Mouse (Mus musculus) liver, embryonic 16.5 days (tissue): ENCODE results near the gene Ctnnd2. TPM values are rescaled to one million over a fixed set of nuclear protein-coding genes. Genes with fewer than 3 reads are reported as not detected.

Experiments
- ATAC-seq: fragments of 200-750 bp; cut with Nextera tagmentation; 2 replicates; pipeline ENCODE4 v1.8.0; 2017; ENCODE audit warnings: low read depth, mild to moderate bottlenecking, moderate number of reproducible peaks, moderate library complexity
- H3K27ac ChIP-seq: fragments of 300-500 bp; sonication (generic); 2 replicates; pipeline ENCODE4 v1.5.1; 2014; ENCODE audit warnings: mild to moderate bottlenecking, low read length
- H3K27me3 ChIP-seq: fragments of 300-500 bp; sonication (generic); 2 replicates; pipeline ENCODE4 v1.6.1; 2014; ENCODE audit warnings: low read depth, low read length, mixed read lengths; ENCODE audit not compliant: control insufficient read depth, insufficient read depth
- H3K36me3 ChIP-seq: fragments of 300-500 bp; sonication (generic); 2 replicates; pipeline ENCODE4 v1.6.1; 2014; ENCODE audit warnings: mild to moderate bottlenecking; ENCODE audit not compliant: control insufficient read depth, insufficient read depth
- H3K4me1 ChIP-seq: fragments of 300-500 bp; sonication (generic); 2 replicates; pipeline ENCODE4 v1.6.1; 2014; ENCODE audit warnings: low read depth, low read length, mixed read lengths; ENCODE audit not compliant: control insufficient read depth
- H3K4me2 ChIP-seq: fragments of 300-500 bp; sonication (generic); 2 replicates; pipeline ENCODE4 v1.6.1; 2014; ENCODE audit warnings: low read depth, low read length, mixed read lengths
- H3K4me3 ChIP-seq: fragments of 300-500 bp; sonication (generic); 2 replicates; pipeline ENCODE4 v1.5.1; 2014; ENCODE audit warnings: low read depth, mild to moderate bottlenecking, low read length
- H3K9ac ChIP-seq: fragments of 300-500 bp; sonication (generic); 2 replicates; pipeline ENCODE4 v1.6.1; 2014; ENCODE audit warnings: low read depth, low read length
- H3K9me3 ChIP-seq: fragments of 300-500 bp; sonication (generic); replicated peaks from 2 replicates; pipeline ENCODE4 v1.6.1; 2016; ENCODE audit warnings: low read length; ENCODE audit not compliant: control insufficient read depth
- WGBS: fragments of 180-500 bp; shearing (Covaris S2); extraction: QIAGEN DNeasy Blood & Tissue Kit; methylation state at CpG from one replicate; pipeline ENCODE4 v1.1.7; 2014; ENCODE audit not compliant: insufficient replicate concordance; 5-methylcytosine and 5-hydroxymethylcytosine counted together
- polyA plus RNA-seq: library from polyadenylated mRNA; unstranded; fragments of >200 nt; fragmentation: Nextera tagmentation; extraction: Ambion mirVana; gene quantifications from 2 replicates; pipeline ENCODE4 v1.2.1, GENCODE M21; 2015

Ctnnd2 gene
- polyA plus RNA-seq, 1 experiment from 2014 or later: 0.28 TPM

GRCm38 (mm10) chr15:30986890-30987289, 814.5 kb downstream of the Ctnnd2 start:
- H3K9me3 ChIP-seq: no peaks in the 10 kb centered on the region
- no peak overlapping the region for H3K4me3 ChIP-seq
- H3K27me3 ChIP-seq: no peaks in the 10 kb centered on the region
- H3K27ac ChIP-seq: no peak overlapping the region
- H3K4me1 ChIP-seq: no peaks in the 10 kb centered on the region
- no peak for ATAC-seq
- H3K36me3 ChIP-seq: no peaks in the 10 kb centered on the region
- no peak overlapping the region for H3K9ac ChIP-seq
- 76% methylated on average over 2 of the region's 2 CpGs for WGBS
- no peak overlapping the region for H3K4me2 ChIP-seq

- WGBS: 57% methylated on average over 15 of the region's 15 CpGs
- no peak for ATAC-seq
Observed at GRCm38 (mm10) chr15:30990421-30991252, 818.2 kb downstream of the Ctnnd2 start.

GRCm38 (mm10) chr15:30992357-30992756, 820.0 kb downstream of the Ctnnd2 start:
- 79% methylated on average over 12 of the region's 12 CpGs for WGBS
- ATAC-seq: no peak
- Histone ChIP-seq H3K4me1 (no peaks in the 10 kb centered on the region), H3K9ac (no peak overlapping the region), H3K27me3 (no peaks in the 10 kb centered on the region), H3K4me3 (no peak overlapping the region), H3K27ac (no peak overlapping the region), H3K4me2 (no peak overlapping the region), H3K9me3 (no peaks in the 10 kb centered on the region), H3K36me3 (no peaks in the 10 kb centered on the region)

More at GRCm38 (mm10) chr15:30990421-30991252, 818.2 kb downstream of the Ctnnd2 start:
- Histone ChIP-seq H3K4me2 (no peak overlapping the region), H3K27me3 (no peaks in the 10 kb centered on the region), H3K9ac (no peak overlapping the region), H3K4me3 (no peak overlapping the region), H3K4me1 (no peaks in the 10 kb centered on the region), H3K27ac (no peak overlapping the region), H3K9me3 (no peaks in the 10 kb centered on the region), H3K36me3 (no peaks in the 10 kb centered on the region)

GRCm38 (mm10) chr15:30992901-30993300, 820.5 kb downstream of the Ctnnd2 start:
- Histone ChIP-seq H3K9ac (no peak overlapping the region), H3K4me2 (no peak overlapping the region), H3K36me3 (no peaks in the 10 kb centered on the region), H3K4me3 (no peak overlapping the region), H3K9me3 (no peaks in the 10 kb centered on the region), H3K27ac (no peak overlapping the region), H3K27me3 (no peaks in the 10 kb centered on the region), H3K4me1 (no peaks in the 10 kb centered on the region)
- ATAC-seq: no peak
- 75% methylated on average over 3 of the region's 3 CpGs for WGBS

GRCm38 (mm10) chr15:30995346-30995745, 823.0 kb downstream of the Ctnnd2 start:
- H3K36me3 ChIP-seq: no peaks in the 10 kb centered on the region
- no peak overlapping the region for H3K4me3 ChIP-seq
- no peak overlapping the region for H3K9ac ChIP-seq
- no peaks in the 10 kb centered on the region for H3K9me3 ChIP-seq
- ATAC-seq: no peak
- WGBS: 55% methylated on average over 3 of the region's 3 CpGs
- H3K27ac ChIP-seq: no peak overlapping the region
- no peaks in the 10 kb centered on the region for H3K27me3 ChIP-seq
- H3K4me1 ChIP-seq: no peaks in the 10 kb centered on the region
- no peak overlapping the region for H3K4me2 ChIP-seq

- Histone ChIP-seq H3K4me2 (no peak overlapping the region), H3K4me3 (no peak overlapping the region), H3K36me3 (no peaks in the 10 kb centered on the region), H3K9ac (no peak overlapping the region), H3K27me3 (no peaks in the 10 kb centered on the region), H3K27ac (no peak overlapping the region), H3K4me1 (no peaks in the 10 kb centered on the region), H3K9me3 (no peaks in the 10 kb centered on the region)
- no peak for ATAC-seq
- WGBS: 70% methylated on average over 5 of the region's 5 CpGs
Observed at GRCm38 (mm10) chr15:31004468-31004867, 832.1 kb downstream of the Ctnnd2 start.

- Histone ChIP-seq H3K27ac (no peak overlapping the region), H3K9ac (no peak overlapping the region), H3K27me3 (no peaks in the 10 kb centered on the region), H3K36me3 (no peaks in the 10 kb centered on the region), H3K4me3 (no peak overlapping the region), H3K4me2 (no peak overlapping the region), H3K9me3 (no peaks in the 10 kb centered on the region), H3K4me1 (no peaks in the 10 kb centered on the region)
- no peak for ATAC-seq
- 65% methylated on average over 8 of the region's 8 CpGs for WGBS
Observed at GRCm38 (mm10) chr15:31004976-31005375, 832.6 kb downstream of the Ctnnd2 start.

GRCm38 (mm10) chr15:31006050-31006824, 833.8 kb downstream of the Ctnnd2 start:
- H3K27ac ChIP-seq: no peak overlapping the region
- H3K9ac ChIP-seq: no peak overlapping the region
- no peaks in the 10 kb centered on the region for H3K4me1 ChIP-seq
- 75% methylated on average over 8 of the region's 8 CpGs for WGBS
- no peak overlapping the region for H3K4me2 ChIP-seq
- H3K9me3 ChIP-seq: no peaks in the 10 kb centered on the region
- H3K27me3 ChIP-seq: no peaks in the 10 kb centered on the region
- ATAC-seq: no peak
- no peak overlapping the region for H3K4me3 ChIP-seq
- H3K36me3 ChIP-seq: no peaks in the 10 kb centered on the region

- 68% methylated on average over 8 of the region's 8 CpGs for WGBS
- no peak overlapping the region for H3K4me3 ChIP-seq
- no peaks in the 10 kb centered on the region for H3K4me1 ChIP-seq
- H3K4me2 ChIP-seq: no peak overlapping the region
- no peak overlapping the region for H3K9ac ChIP-seq
- H3K27ac ChIP-seq: no peak overlapping the region
- no peak for ATAC-seq
- no peaks in the 10 kb centered on the region for H3K9me3 ChIP-seq
- no peaks in the 10 kb centered on the region for H3K36me3 ChIP-seq
- H3K27me3 ChIP-seq: no peaks in the 10 kb centered on the region
Observed at GRCm38 (mm10) chr15:31006825-31007157, 834.4 kb downstream of the Ctnnd2 start.
